Mouse (Mus musculus) gastrocnemius, postnatal 4 days (tissue): ENCODE results near the gene Olfr1218. TPM values are rescaled to one million over a fixed set of nuclear protein-coding genes. Genes with fewer than 3 reads are reported as not detected.
"Not testable (repeated sequence)": the region's sequence is repeated elsewhere in the genome, so short reads cannot be mapped to it uniquely, and the experiment has no call there.

ENCODE experiments used
- DNase-seq, 2 experiments: peaks; one replicate each; pipeline ENCODE4 v3.0.0; 2021 to 2022; ENCODE audit warnings: low spot score in 2 of 2, mixed read lengths in 2 of 2
- long read RNA-seq, 2 experiments: library from polyadenylated mRNA; stranded (forward); transcript quantifications; one replicate each; pipeline ENCODE4 v2.0.0; 2021
- total RNA-seq, 2 experiments: library from RNA; stranded (reverse); gene quantifications; 2 replicates each; pipeline ENCODE4 v1.2.3; 2021

The Olfr1218 gene
- total RNA-seq, result not detected
- long read RNA-seq, experiment 1, result 0 reads
- long read RNA-seq, experiment 2, result 0 reads

- DNase-seq, result no peak
Observed at GRCm38 (mm10) chr2:89061087-89061486, at the start of gene Olfr1218. TSS of gene Olfr1218 (minus strand) at chr2:89061187.

GRCm38 (mm10) chr2:89106735-89107134, 45.7 kb upstream of the Olfr1218 start, which contains the start of gene Olfr1220:
TSS of gene Olfr1220 (minus strand) at chr2:89106835.
- DNase-seq, result no peak

- DNase-seq, result no peak
Observed at GRCm38 (mm10) chr2:89105651-89106050, 44.7 kb upstream of the Olfr1218 start.

GRCm38 (mm10) chr2:89093848-89094247, 32.9 kb upstream of the Olfr1218 start:
- no peak for DNase-seq

GRCm38 (mm10) chr2:89083413-89083812, 22.4 kb upstream of the Olfr1218 start, which contains the start of gene Olfr1219:
TSS of gene Olfr1219 (minus strand) at chr2:89083513.
- DNase-seq, result no peak

GRCm38 (mm10) chr2:89081487-89081886, 20.5 kb upstream of the Olfr1218 start:
- DNase-seq, result no peak

- no peak for DNase-seq
Observed at GRCm38 (mm10) chr2:89031965-89032364, 29.0 kb downstream of the Olfr1218 start, which contains the start of gene Olfr1217. TSS of gene Olfr1217 (minus strand) at chr2:89032065.

GRCm38 (mm10) chr2:89021436-89021835, 39.6 kb downstream of the Olfr1218 start:
- DNase-seq, result not testable (repeated sequence)

- DNase-seq, result no peak
Observed at GRCm38 (mm10) chr2:89018240-89018639, 42.7 kb downstream of the Olfr1218 start, which contains the start of gene Olfr1216. TSS of gene Olfr1216 (minus strand) at chr2:89018340.

- DNase-seq, result no peak
Observed at GRCm38 (mm10) chr2:89006873-89007272, 54.1 kb downstream of the Olfr1218 start, which contains the start of gene Olfr1215. TSS of gene Olfr1215 (minus strand) at chr2:89006973.

Other genes starting within 250 kb of the Olfr1218 start
- gene Olfr1202, start 246.7 kb downstream of the Olfr1218 start, total RNA-seq, result under 1 TPM in 1 of 2 experiments, not detected in 1; 0.07 TPM
- not detected for gene Olfr1205, start 231.4 kb downstream of the Olfr1218 start, total RNA-seq
- not detected for gene Olfr1204, start 211.9 kb downstream of the Olfr1218 start, total RNA-seq
- gene Olfr1206, start 198.0 kb downstream of the Olfr1218 start, total RNA-seq, result not detected
- gene Olfr1208, start 158.9 kb downstream of the Olfr1218 start, total RNA-seq, result not detected
- gene Olfr1209, start 146.0 kb downstream of the Olfr1218 start, total RNA-seq, result not detected
- gene Olfr1211, start 123.1 kb downstream of the Olfr1218 start, total RNA-seq, result not detected
- gene Olfr1212, start 107.2 kb downstream of the Olfr1218 start, total RNA-seq, result not detected
- gene Gm13762, start 80.9 kb downstream of the Olfr1218 start, total RNA-seq, result not detected
- not detected for gene Olfr1214, start 68.5 kb downstream of the Olfr1218 start, total RNA-seq
- gene Olfr1215, start 54.2 kb downstream of the Olfr1218 start, total RNA-seq, result not detected
- not detected for gene Olfr1216, start 42.8 kb downstream of the Olfr1218 start, total RNA-seq
- gene Olfr1217, start 29.1 kb downstream of the Olfr1218 start, total RNA-seq, result not detected
- not detected for gene Olfr1219, start 22.3 kb upstream of the Olfr1218 start, total RNA-seq
- gene Olfr1220, start 45.6 kb upstream of the Olfr1218 start, total RNA-seq, result not detected
- gene Olfr1221, start 56.1 kb upstream of the Olfr1218 start, total RNA-seq, result not detected
- not detected for gene Olfr1222, start 71.9 kb upstream of the Olfr1218 start, total RNA-seq
- gene Olfr1223, start 90.4 kb upstream of the Olfr1218 start, total RNA-seq, result not detected
- not detected for gene Olfr1224-ps1, start 102.9 kb upstream of the Olfr1218 start, total RNA-seq
- not detected for gene Olfr1225, start 113.5 kb upstream of the Olfr1218 start, total RNA-seq
- not detected for gene Olfr1226, start 138.9 kb upstream of the Olfr1218 start, total RNA-seq
- not detected for gene Olfr1228, start 192.9 kb upstream of the Olfr1218 start, total RNA-seq
- gene Olfr1229, start 226.8 kb upstream of the Olfr1218 start, total RNA-seq, result not detected
- not detected for gene Olfr1230, start 236.1 kb upstream of the Olfr1218 start, total RNA-seq
- gene Olfr1231, start 245.9 kb upstream of the Olfr1218 start, total RNA-seq, result not detected